Mouse (Mus musculus): ENCODE results near the gene Lhb. TPM values are rescaled to one million over a fixed set of nuclear protein-coding genes. Genes with fewer than 3 reads are reported as not detected.
A peak's percentile ranks its signal among the peaks of the same experiment; 100 is the strongest.
"Not testable (repeated sequence)": the region's sequence is repeated elsewhere in the genome, so short reads cannot be mapped to it uniquely, and the experiment has no call there.

Lhb gene
- polyA plus RNA-seq, 1 experiment from 2014 or later, result 0.50 TPM

- H3K4me2 ChIP-seq (replicated peaks), result peak within 1 kb of the TSS; percentile 92
- ATAC-seq, result peak; percentile 95
- H3K27ac ChIP-seq, result peak within 1 kb of the TSS; percentile 95
- H3K9me3 ChIP-seq, H3K27me3 ChIP-seq: not testable (repeated sequence)
- peak within 1 kb of the TSS; percentile 97 for H3K9ac ChIP-seq (replicated peaks)
- H3K36me3 ChIP-seq, result peaks cover 65% of the 10 kb centered on the region
- H3K4me1 ChIP-seq (replicated peaks), result peaks cover 45% of the 10 kb centered on the region
- H3K4me3 ChIP-seq (replicated peaks), result peak within 1 kb of the TSS; percentile 95
- 0% methylated on average over 34 of the region's 37 CpGs for WGBS
Observed at GRCm38 (mm10) chr7:45459564-45460140, 39.0 kb downstream of the Lhb start, which contains the start of gene Ftl1. TSS of gene Ftl1 (minus strand) at chr7:45459884.

- peaks cover 52% of the 10 kb centered on the region for H3K4me1 ChIP-seq (replicated peaks)
- ATAC-seq, result peak; percentile 4; the same call in 1 of the 2 replicates
- peak overlapping the region; percentile 95 for H3K4me3 ChIP-seq (replicated peaks)
- peak overlapping the region; percentile 61 for H3K9ac ChIP-seq (replicated peaks)
- H3K27ac ChIP-seq, result peak overlapping the region; percentile 95
- H3K36me3 ChIP-seq, result peaks cover 64% of the 10 kb centered on the region
- no peaks in the 10 kb centered on the region for H3K27me3 ChIP-seq
- no peaks in the 10 kb centered on the region for H3K9me3 ChIP-seq
- peak overlapping the region; percentile 56 for H3K4me2 ChIP-seq (replicated peaks)
- WGBS, result 76% methylated on average over 7 of the region's 7 CpGs
Observed at GRCm38 (mm10) chr7:45460377-45460776, 39.8 kb downstream of the Lhb start.

GRCm38 (mm10) chr7:45460860-45461314, 40.3 kb downstream of the Lhb start:
- peak overlapping the region; percentile 61; the same call in 1 of the 2 replicates for H3K9ac ChIP-seq (replicated peaks)

GRCm38 (mm10) chr7:45461326-45461725, 40.7 kb downstream of the Lhb start:
- peak overlapping the region; percentile 95 for H3K27ac ChIP-seq
- no peak overlapping the region for H3K4me2 ChIP-seq (replicated peaks)
- H3K9me3 ChIP-seq, result no peaks in the 10 kb centered on the region
- WGBS, result 60% methylated on average over 5 of the region's 5 CpGs
- H3K9ac ChIP-seq (replicated peaks), result no peak overlapping the region
- H3K4me1 ChIP-seq (replicated peaks), result peaks cover 58% of the 10 kb centered on the region
- ATAC-seq, result no peak
- H3K36me3 ChIP-seq, result peaks cover 55% of the 10 kb centered on the region
- H3K4me3 ChIP-seq (replicated peaks), result no peak overlapping the region
- no peaks in the 10 kb centered on the region for H3K27me3 ChIP-seq

More at GRCm38 (mm10) chr7:45460860-45461314, 40.3 kb downstream of the Lhb start:
- H3K36me3 ChIP-seq, result peaks cover 59% of the 10 kb centered on the region
- H3K9me3 ChIP-seq, result no peaks in the 10 kb centered on the region
- 58% methylated on average over 13 of the region's 13 CpGs for WGBS
- peak overlapping the region; percentile 56; the same call in 1 of the 2 replicates for H3K4me2 ChIP-seq (replicated peaks)
- no peak for ATAC-seq
- peak overlapping the region; percentile 95 for H3K27ac ChIP-seq
- H3K4me1 ChIP-seq (replicated peaks), result peaks cover 58% of the 10 kb centered on the region
- no peak overlapping the region for H3K4me3 ChIP-seq (replicated peaks)
- no peaks in the 10 kb centered on the region for H3K27me3 ChIP-seq

- peaks cover 51% of the 10 kb centered on the region for H3K36me3 ChIP-seq
- H3K27me3 ChIP-seq, result no peaks in the 10 kb centered on the region
- no peak overlapping the region for H3K4me2 ChIP-seq (replicated peaks)
- no peak overlapping the region for H3K9ac ChIP-seq (replicated peaks)
- peaks cover 54% of the 10 kb centered on the region for H3K4me1 ChIP-seq (replicated peaks)
- H3K27ac ChIP-seq, result 0 out of 2 replicates have a peak overlapping the region, but pooled peaks have one; percentile 64
- no peak overlapping the region for H3K4me3 ChIP-seq (replicated peaks)
- no peak for ATAC-seq
- whole genome bisulfite sequencing, result 94% methylated on average over 4 of the region's 4 CpGs
- no peaks in the 10 kb centered on the region for H3K9me3 ChIP-seq
Observed at GRCm38 (mm10) chr7:45461781-45462180, 41.2 kb downstream of the Lhb start.

GRCm38 (mm10) chr7:45462325-45462724, 41.7 kb downstream of the Lhb start:
- no peak overlapping the region for H3K4me2 ChIP-seq (replicated peaks)
- H3K9me3 ChIP-seq, result no peaks in the 10 kb centered on the region
- no peaks in the 10 kb centered on the region for H3K27me3 ChIP-seq
- H3K27ac ChIP-seq, result no peak overlapping the region
- H3K9ac ChIP-seq (replicated peaks), result no peak overlapping the region
- peaks cover 46% of the 10 kb centered on the region for H3K36me3 ChIP-seq
- WGBS, result 95% methylated on average over 4 of the region's 4 CpGs
- no peak for ATAC-seq
- H3K4me3 ChIP-seq (replicated peaks), result no peak overlapping the region
- peaks cover 52% of the 10 kb centered on the region for H3K4me1 ChIP-seq (replicated peaks)

GRCm38 (mm10) chr7:45462868-45463267, 42.2 kb downstream of the Lhb start:
- ATAC-seq; H3K27ac ChIP-seq; H3K27me3 ChIP-seq; H3K4me3 ChIP-seq (replicated peaks); H3K9me3 ChIP-seq; H3K9ac ChIP-seq (replicated peaks); H3K4me2 ChIP-seq (replicated peaks): not testable (repeated sequence)
- 85% methylated on average over 4 of the region's 4 CpGs for WGBS
- Histone ChIP-seq H3K36me3 (peaks cover 40% of the 10 kb centered on the region), H3K4me1 (replicated peaks) (peaks cover 48% of the 10 kb centered on the region)

GRCm38 (mm10) chr7:45463987-45464778, 43.6 kb downstream of the Lhb start:
- WGBS, result 97% methylated on average over 7 of the region's 7 CpGs
- Histone ChIP-seq H3K9me3 (no peaks in the 10 kb centered on the region), H3K36me3 (peaks cover 35% of the 10 kb centered on the region), H3K4me2 (replicated peaks) (no peak overlapping the region), H3K4me3 (replicated peaks) (no peak overlapping the region), H3K27ac (no peak overlapping the region), H3K27me3 (no peaks in the 10 kb centered on the region), H3K9ac (replicated peaks) (no peak overlapping the region), H3K4me1 (replicated peaks) (peaks cover 42% of the 10 kb centered on the region)
- no peak for ATAC-seq

- H3K4me1 ChIP-seq (replicated peaks), result peaks cover 40% of the 10 kb centered on the region
- peak overlapping the region; percentile 88 for H3K4me2 ChIP-seq (replicated peaks)
- H3K4me3 ChIP-seq (replicated peaks), result peak overlapping the region; percentile 87; the same call in 1 of the 2 replicates
- no peak overlapping the region for H3K27ac ChIP-seq
- H3K9me3 ChIP-seq, result no peaks in the 10 kb centered on the region
- no peak for ATAC-seq
- H3K36me3 ChIP-seq, result peaks cover 35% of the 10 kb centered on the region
- WGBS, result 96% methylated on average over 12 of the region's 12 CpGs
- H3K9ac ChIP-seq (replicated peaks), result peak overlapping the region; percentile 91; the same call in 1 of the 2 replicates
- H3K27me3 ChIP-seq, result no peaks in the 10 kb centered on the region
Observed at GRCm38 (mm10) chr7:45465112-45465511, 44.5 kb downstream of the Lhb start.

- WGBS, result 87% methylated on average over 9 of the region's 9 CpGs
- Histone ChIP-seq H3K4me3 (replicated peaks) (peak overlapping the region; percentile 87), H3K27me3 (no peaks in the 10 kb centered on the region), H3K27ac (no peak overlapping the region), H3K4me2 (replicated peaks) (peak overlapping the region; percentile 88), H3K36me3 (peaks cover 35% of the 10 kb centered on the region), H3K4me1 (replicated peaks) (peaks cover 36% of the 10 kb centered on the region), H3K9ac (replicated peaks) (peak overlapping the region; percentile 91), H3K9me3 (no peaks in the 10 kb centered on the region)
- ATAC-seq, result no peak
Observed at GRCm38 (mm10) chr7:45465549-45465948, 44.9 kb downstream of the Lhb start.

GRCm38 (mm10) chr7:45466283-45467089, 45.9 kb downstream of the Lhb start, which contains the start of gene Bax:
TSS of gene Bax (minus strand) at chr7:45466898.
- peaks cover 34% of the 10 kb centered on the region for H3K36me3 ChIP-seq
- H3K9ac ChIP-seq (replicated peaks), result peak within 1 kb of the TSS; percentile 91
- H3K4me2 ChIP-seq (replicated peaks), result peak within 1 kb of the TSS; percentile 88
- peaks cover 28% of the 10 kb centered on the region for H3K4me1 ChIP-seq (replicated peaks)
- peak within 1 kb of the TSS; percentile 82 for H3K27ac ChIP-seq
- H3K27me3 ChIP-seq, result no peaks in the 10 kb centered on the region
- H3K4me3 ChIP-seq (replicated peaks), result peak within 1 kb of the TSS; percentile 87
- ATAC-seq, result peak; percentile 89
- under 1% methylated on average over 57 of the region's 58 CpGs for WGBS
- no peaks in the 10 kb centered on the region for H3K9me3 ChIP-seq
